Mouse (Mus musculus) neural tube, postnatal 0 days (tissue): ENCODE data around the gene Apip. TPM values are rescaled to one million over a fixed set of nuclear protein-coding genes. Genes with fewer than 3 reads are reported as not detected.

ENCODE experiments used
- polyA plus RNA-seq: library from polyadenylated mRNA; unstranded; fragments of >200 nt; fragmentation: Nextera tagmentation; extraction: Ambion mirVana; gene quantifications from 2 replicates; pipeline ENCODE4 v1.2.1, GENCODE M21; 2015

Gene Apip
- 46.0 and 50.2 TPM in 2 replicates for polyA plus RNA-seq

GRCm38 (mm10) chr2:103073219-103073982, at the start of gene Apip, which contains the start of gene Pdhx:
Gene Apip (plus strand): TSS chr2:103073675.
Gene Pdhx (minus strand): TSS chr2:103073513.

Other genes starting within 250 kb of the Apip start
- 6.3 and 8.1 TPM in 2 replicates for gene Cd44, start 172.0 kb upstream of the Apip start, polyA plus RNA-seq
- 72.2 and 75.1 TPM in 2 replicates for gene Pdhx, start 162 bp upstream of the Apip start, polyA plus RNA-seq
- gene Ehf, start 229.6 kb downstream of the Apip start, polyA plus RNA-seq: 0.18 TPM in 1 of 2 replicates, not detected in the other